Mouse (Mus musculus) bone marrow, adult 2 months (tissue): ENCODE results near the gene Ppp1cc.

Source experiments
- CTCF ChIP-seq: fragments of 200-500 bp; IDR thresholded peaks from 2 replicates; pipeline ENCODE4 v1.5.1; 2011; ENCODE audit warnings: low read length, control low read depth; ENCODE audit not compliant: control insufficient read depth, insufficient read depth
- POLR2A ChIP-seq: fragments of 200-500 bp; IDR thresholded peaks from 2 replicates; pipeline ENCODE4 v1.6.1; 2011; ENCODE audit warnings: low read depth, mild to moderate bottlenecking, control low read depth, low read length, borderline replicate concordance; ENCODE audit not compliant: control insufficient read depth

GRCm38 (mm10) chr5:122146609-122147008 is 11.5 kb upstream of the Ppp1cc start:
- no peak for TF ChIP-seq POLR2A
- TF ChIP-seq CTCF = no peak
